9 mouse cellular contexts compared by ENCODE assay signal in genomic region chr10:79959412-79959811, GRCm38 (mm10). TPM values are rescaled to one million over a fixed set of nuclear protein-coding genes. Genes with fewer than 3 reads are reported as not detected.
DNase-seq lines count a peak whose midpoint lies in the region; ATAC-seq and TF ChIP-seq lines count a peak whose summit lies in the region.
"Not testable (repeated sequence)": the region's sequence is repeated elsewhere in the genome, so short reads cannot be mapped to it uniquely, and the experiment has no call there.
"Had no signal": no experiment of that assay in that cellular context is flagged by ENCODE, and none has a peak within 500 bp of the region (broad histone marks: within the 10 kb centered on the region; RNA-seq: fewer than 3 reads in every experiment).

No protein-coding gene starts in this region.

- not testable (repeated sequence) for H3K27ac ChIP-seq in embryonic facial prominence, embryonic 12.5 days; hindbrain, embryonic 13.5 days; kidney, embryonic 15.5 days; midbrain, embryonic 12.5 days (replicated peaks); stomach, embryonic 14.5 days (ENCODE audit: low read length)
- peak overlapping the region; percentile 90 for H3K27ac ChIP-seq in gastrocnemius, adult 2 months
- H3K27ac ChIP-seq in liver, embryonic 13.5 days, result peak overlapping the region; percentile 53; the same call in 1 of the 2 replicates

- TF ChIP-seq CTCF in gastrocnemius, adult 2 months (IDR thresholded peaks at IDR 0.05), result not testable (repeated sequence)

- intact Hi-C loops in gastrocnemius, adult 2 months (cut with DNase I), result loop anchor here (2.0 to 5.0 kb wide), 2 partner anchors 67 to 122 kb away; no protein-coding TSS in a partner anchor

- peak; percentile 60 for DNase-seq in R1 (ENCODE audit: low read depth, low spot score)
- DNase-seq in gastrocnemius, adult 2 months; liver, embryonic 13.5 days: not testable (repeated sequence)

- H3K36me3 ChIP-seq in embryonic facial prominence, embryonic 12.5 days, result peaks cover 29% of the 10 kb centered on the region
- H3K36me3 ChIP-seq in hindbrain, embryonic 13.5 days, result peaks cover 28% of the 10 kb centered on the region
- peaks cover 32% of the 10 kb centered on the region for H3K36me3 ChIP-seq in kidney, embryonic 15.5 days
- H3K36me3 ChIP-seq in liver, embryonic 13.5 days, result peaks cover 32% of the 10 kb centered on the region
- H3K36me3 ChIP-seq in midbrain, embryonic 12.5 days, result peaks cover 28% of the 10 kb centered on the region
- peaks cover 23% of the 10 kb centered on the region for H3K36me3 ChIP-seq in stomach, embryonic 14.5 days (ENCODE audit: control insufficient read depth, insufficient read depth, low read length)

- H3K4me3 ChIP-seq in embryonic facial prominence, embryonic 12.5 days, result peak overlapping the region; percentile 93
- peak overlapping the region; percentile 93 for H3K4me3 ChIP-seq in gastrocnemius, adult 2 months
- H3K4me3 ChIP-seq in hindbrain, embryonic 13.5 days, result not testable (repeated sequence)
- H3K4me3 ChIP-seq in kidney, embryonic 15.5 days (replicated peaks), result peak overlapping the region; percentile 99
- peak overlapping the region; percentile 99 for H3K4me3 ChIP-seq in liver, embryonic 13.5 days (replicated peaks)
- H3K4me3 ChIP-seq in midbrain, embryonic 12.5 days, result peak overlapping the region; percentile 99
- peak overlapping the region; percentile 98; the same call in 1 of the 2 replicates for H3K4me3 ChIP-seq in stomach, embryonic 14.5 days (ENCODE audit: low read depth, low read length)

- 0 out of 2 replicates have a peak, but pooled peaks have one; percentile 41 for ATAC-seq in embryonic facial prominence, embryonic 12.5 days (ENCODE audit: insufficient number of reproducible peaks, insufficient read depth, low FRiP score, low TSS enrichment)
- not testable (repeated sequence) for ATAC-seq in hindbrain, embryonic 13.5 days (ENCODE audit: low FRiP score); kidney, embryonic 15.5 days (replicated peaks; ENCODE audit: low FRiP score); liver, embryonic 13.5 days (ENCODE audit: low read depth); midbrain, embryonic 12.5 days (ENCODE audit: low FRiP score, low read depth); stomach, embryonic 14.5 days (ENCODE audit: insufficient number of reproducible peaks, insufficient read depth, low FRiP score, low read depth)

- 58% methylated on average over 6 of the region's 10 CpGs for WGBS in embryonic facial prominence, embryonic 12.5 days
- 69% methylated on average over 5 of the region's 10 CpGs for WGBS in hindbrain, embryonic 13.5 days
- WGBS in kidney, embryonic 15.5 days, result 31% methylated on average over 10 of the region's 10 CpGs
- WGBS in liver, embryonic 13.5 days (ENCODE audit: insufficient replicate concordance), result 27% methylated on average over 10 of the region's 10 CpGs
- WGBS in midbrain, embryonic 12.5 days, result 32% methylated on average over 10 of the region's 10 CpGs
- WGBS in stomach, embryonic 14.5 days, result 33% methylated on average over 10 of the region's 10 CpGs

- peaks cover 16% of the 10 kb centered on the region for H3K4me1 ChIP-seq in embryonic facial prominence, embryonic 12.5 days
- H3K4me1 ChIP-seq in hindbrain, embryonic 13.5 days (replicated peaks), result peaks cover 13% of the 10 kb centered on the region
- H3K4me1 ChIP-seq in kidney, embryonic 15.5 days, result peaks cover 36% of the 10 kb centered on the region
- H3K4me1 ChIP-seq in liver, embryonic 13.5 days (replicated peaks), result peaks cover 36% of the 10 kb centered on the region
- H3K4me1 ChIP-seq in midbrain, embryonic 12.5 days, result peaks cover 11% of the 10 kb centered on the region
- not testable (repeated sequence) for H3K4me1 ChIP-seq in stomach, embryonic 14.5 days (ENCODE audit: control insufficient read depth, insufficient read depth, low read length)

- not testable (repeated sequence) for H3K27me3 ChIP-seq in embryonic facial prominence, embryonic 12.5 days; hindbrain, embryonic 13.5 days; kidney, embryonic 15.5 days; liver, embryonic 13.5 days; midbrain, embryonic 12.5 days; stomach, embryonic 14.5 days (ENCODE audit: control insufficient read depth, insufficient read depth, low read length)

- H3K4me2 ChIP-seq in embryonic facial prominence, embryonic 12.5 days (replicated peaks), result peak overlapping the region; percentile 80
- H3K4me2 ChIP-seq in hindbrain, embryonic 13.5 days, result peak overlapping the region; percentile 4; the same call in 1 of the 2 replicates
- H3K4me2 ChIP-seq in kidney, embryonic 15.5 days, result peak overlapping the region; percentile 83
- peak overlapping the region; percentile 55 for H3K4me2 ChIP-seq in liver, embryonic 13.5 days
- peak overlapping the region; percentile 86 for H3K4me2 ChIP-seq in midbrain, embryonic 12.5 days (replicated peaks)
- H3K4me2 ChIP-seq in stomach, embryonic 14.5 days (replicated peaks; ENCODE audit: low read depth, low read length), result not testable (repeated sequence)

- H3K9ac ChIP-seq in embryonic facial prominence, embryonic 12.5 days; hindbrain, embryonic 13.5 days; kidney, embryonic 15.5 days; liver, embryonic 13.5 days; midbrain, embryonic 12.5 days (replicated peaks); stomach, embryonic 14.5 days (replicated peaks; ENCODE audit: low read depth, low read length): not testable (repeated sequence)

- H3K9me3 ChIP-seq in embryonic facial prominence, embryonic 12.5 days; hindbrain, embryonic 13.5 days; kidney, embryonic 15.5 days (replicated peaks); liver, embryonic 13.5 days (replicated peaks); midbrain, embryonic 12.5 days; stomach, embryonic 14.5 days (ENCODE audit: control insufficient read depth, low read depth, low read length): not testable (repeated sequence)

RNA-seq across cellular contexts. Expression of gene Wdr18, which starts 0.5 kb away (rescaled TPM):
- 118 and 120 TPM in 2 replicates for polyA plus RNA-seq in embryonic facial prominence, embryonic 12.5 days (2016; fragmentation: Nextera tagmentation; extraction: Ambion mirVana)
- total RNA-seq in gastrocnemius, adult 2 months (2021), result 10 to 100 TPM; 19.7 to 22.0 TPM
- polyA plus RNA-seq in hindbrain, embryonic 13.5 days (2015; fragmentation: Nextera tagmentation; extraction: Ambion mirVana), result 77.4 and 77.9 TPM in 2 replicates
- 115 TPM in 2 replicates for polyA plus RNA-seq in kidney, embryonic 15.5 days (2015; fragmentation: Nextera tagmentation; extraction: Ambion mirVana)
- polyA plus RNA-seq in liver, embryonic 13.5 days (2015; fragmentation: Nextera tagmentation; extraction: Ambion mirVana), result 78.2 and 83.0 TPM in 2 replicates
- polyA plus RNA-seq in midbrain, embryonic 12.5 days (2016; fragmentation: Nextera tagmentation; extraction: Ambion mirVana), result 90.4 and 97.0 TPM in 2 replicates
- polyA plus RNA-seq in stomach, embryonic 14.5 days (2014; fragmentation: Nextera tagmentation; extraction: Ambion mirVana), result 97.2 and 107 TPM in 2 replicates

RNA-seq across cellular contexts. Expression of gene Grin3b, which starts 11.1 kb away (rescaled TPM):
- 0.50 and 0.92 TPM in 2 replicates for polyA plus RNA-seq in embryonic facial prominence, embryonic 12.5 days (2016; fragmentation: Nextera tagmentation; extraction: Ambion mirVana)
- total RNA-seq in gastrocnemius, adult 2 months (2021), result under 1 TPM; 0.25 to 0.28 TPM
- polyA plus RNA-seq in hindbrain, embryonic 13.5 days (2015; fragmentation: Nextera tagmentation; extraction: Ambion mirVana), result 0.61 and 0.65 TPM in 2 replicates
- 0.31 and 0.39 TPM in 2 replicates for polyA plus RNA-seq in kidney, embryonic 15.5 days (2015; fragmentation: Nextera tagmentation; extraction: Ambion mirVana)
- polyA plus RNA-seq in liver, embryonic 13.5 days (2015; fragmentation: Nextera tagmentation; extraction: Ambion mirVana), result 0.07 and 0.10 TPM in 2 replicates
- polyA plus RNA-seq in midbrain, embryonic 12.5 days (2016; fragmentation: Nextera tagmentation; extraction: Ambion mirVana), result 0.39 and 0.54 TPM in 2 replicates
- 0.32 and 0.36 TPM in 2 replicates for polyA plus RNA-seq in stomach, embryonic 14.5 days (2014; fragmentation: Nextera tagmentation; extraction: Ambion mirVana)
- polyA plus RNA-seq: macrophage had no signal

RNA-seq across cellular contexts. Expression of gene Tmem259, which starts 24.7 kb away (rescaled TPM):
- polyA plus RNA-seq in embryonic facial prominence, embryonic 12.5 days (2016; fragmentation: Nextera tagmentation; extraction: Ambion mirVana), result 24.3 and 25.9 TPM in 2 replicates
- total RNA-seq in gastrocnemius, adult 2 months (2021), result 10 to 100 TPM; 70.9 to 75.1 TPM
- polyA plus RNA-seq in hindbrain, embryonic 13.5 days (2015; fragmentation: Nextera tagmentation; extraction: Ambion mirVana), result 16.0 and 16.3 TPM in 2 replicates
- 15.7 and 17.5 TPM in 2 replicates for polyA plus RNA-seq in kidney, embryonic 15.5 days (2015; fragmentation: Nextera tagmentation; extraction: Ambion mirVana)
- 8.2 TPM in 2 replicates for polyA plus RNA-seq in liver, embryonic 13.5 days (2015; fragmentation: Nextera tagmentation; extraction: Ambion mirVana)
- 19.3 and 20.9 TPM in 2 replicates for polyA plus RNA-seq in midbrain, embryonic 12.5 days (2016; fragmentation: Nextera tagmentation; extraction: Ambion mirVana)
- 15.6 and 16.7 TPM in 2 replicates for polyA plus RNA-seq in stomach, embryonic 14.5 days (2014; fragmentation: Nextera tagmentation; extraction: Ambion mirVana)

RNA-seq across cellular contexts. Expression of gene Cnn2, which starts 29.0 kb away (rescaled TPM):
- polyA plus RNA-seq in embryonic facial prominence, embryonic 12.5 days (2016; fragmentation: Nextera tagmentation; extraction: Ambion mirVana), result 311 and 313 TPM in 2 replicates
- total RNA-seq in gastrocnemius, adult 2 months (2021), result 1 to 10 TPM; 3.9 to 9.7 TPM
- 43.7 and 53.1 TPM in 2 replicates for polyA plus RNA-seq in hindbrain, embryonic 13.5 days (2015; fragmentation: Nextera tagmentation; extraction: Ambion mirVana)
- polyA plus RNA-seq in kidney, embryonic 15.5 days (2015; fragmentation: Nextera tagmentation; extraction: Ambion mirVana), result 253 and 292 TPM in 2 replicates
- polyA plus RNA-seq in liver, embryonic 13.5 days (2015; fragmentation: Nextera tagmentation; extraction: Ambion mirVana), result 45.8 and 49.6 TPM in 2 replicates
- polyA plus RNA-seq in midbrain, embryonic 12.5 days (2016; fragmentation: Nextera tagmentation; extraction: Ambion mirVana), result 109 and 168 TPM in 2 replicates
- polyA plus RNA-seq in stomach, embryonic 14.5 days (2014; fragmentation: Nextera tagmentation; extraction: Ambion mirVana), result 397 and 424 TPM in 2 replicates

RNA-seq across cellular contexts. Expression of gene Arid3a, which starts 32.6 kb away (rescaled TPM):
- polyA plus RNA-seq in embryonic facial prominence, embryonic 12.5 days (2016; fragmentation: Nextera tagmentation; extraction: Ambion mirVana), result 4.9 and 6.6 TPM in 2 replicates
- total RNA-seq in gastrocnemius, adult 2 months (2021), result 1 to 10 TPM; 1.8 to 2.1 TPM
- polyA plus RNA-seq in hindbrain, embryonic 13.5 days (2015; fragmentation: Nextera tagmentation; extraction: Ambion mirVana), result 3.5 and 4.0 TPM in 2 replicates
- polyA plus RNA-seq in kidney, embryonic 15.5 days (2015; fragmentation: Nextera tagmentation; extraction: Ambion mirVana), result 7.3 and 7.4 TPM in 2 replicates
- polyA plus RNA-seq in liver, embryonic 13.5 days (2015; fragmentation: Nextera tagmentation; extraction: Ambion mirVana), result 5.4 and 5.7 TPM in 2 replicates
- polyA plus RNA-seq in midbrain, embryonic 12.5 days (2016; fragmentation: Nextera tagmentation; extraction: Ambion mirVana), result 4.0 and 5.6 TPM in 2 replicates
- polyA plus RNA-seq in stomach, embryonic 14.5 days (2014; fragmentation: Nextera tagmentation; extraction: Ambion mirVana), result 12.7 and 14.0 TPM in 2 replicates
